Mouse (Mus musculus) neural tube, embryonic 12.5 days (tissue): ENCODE measurements around the gene Ddb2. TPM values are rescaled to one million over a fixed set of nuclear protein-coding genes. Genes with fewer than 3 reads are reported as not detected.

Source experiments
- ATAC-seq: fragments of 200-750 bp; cut with Nextera tagmentation; 2 replicates; pipeline ENCODE4 v1.8.0; 2017; ENCODE audit warnings: low read depth, mild to moderate bottlenecking, moderate TSS enrichment, moderate library complexity; ENCODE audit not compliant: low FRiP score
- H3K27ac ChIP-seq: fragments of 300-500 bp; sonication (generic); 2 replicates; pipeline ENCODE4 v1.5.1; 2016
- H3K27me3 ChIP-seq: fragments of 300-500 bp; sonication (generic); replicated peaks from 2 replicates; pipeline ENCODE4 v1.6.1; 2016; ENCODE audit warnings: mild to moderate bottlenecking
- H3K36me3 ChIP-seq: fragments of 300-500 bp; sonication (generic); 2 replicates; pipeline ENCODE4 v1.6.1; 2016; ENCODE audit warnings: mild to moderate bottlenecking
- H3K4me1 ChIP-seq: fragments of 300-500 bp; sonication (generic); 2 replicates; pipeline ENCODE4 v1.6.1; 2016
- H3K4me2 ChIP-seq: fragments of 300-500 bp; sonication (generic); replicated peaks from 2 replicates; pipeline ENCODE4 v1.6.1; 2016; ENCODE audit warnings: mild to moderate bottlenecking
- H3K4me3 ChIP-seq: fragments of 300-500 bp; sonication (generic); 2 replicates; pipeline ENCODE4 v1.5.1; 2016
- H3K9ac ChIP-seq: fragments of 300-500 bp; sonication (generic); 2 replicates; pipeline ENCODE4 v1.6.1; 2016; ENCODE audit warnings: mild to moderate bottlenecking
- H3K9me3 ChIP-seq: fragments of 300-500 bp; sonication (generic); 2 replicates; pipeline ENCODE4 v1.6.1; 2016; ENCODE audit warnings: mild to moderate bottlenecking
- WGBS: fragments of 180-500 bp; shearing (Covaris S2); methylation state at CpG from one replicate; pipeline ENCODE4 v1.1.7; 2016; 5-methylcytosine and 5-hydroxymethylcytosine counted together
- polyA plus RNA-seq: library from polyadenylated mRNA; unstranded; fragments of >200 nt; fragmentation: Nextera tagmentation; extraction: Ambion mirVana; gene quantifications from 2 replicates; pipeline ENCODE4 v1.2.1, GENCODE M21; 2016

Gene Ddb2
- polyA plus RNA-seq = 7.5 and 9.3 TPM in 2 replicates

DNA sequence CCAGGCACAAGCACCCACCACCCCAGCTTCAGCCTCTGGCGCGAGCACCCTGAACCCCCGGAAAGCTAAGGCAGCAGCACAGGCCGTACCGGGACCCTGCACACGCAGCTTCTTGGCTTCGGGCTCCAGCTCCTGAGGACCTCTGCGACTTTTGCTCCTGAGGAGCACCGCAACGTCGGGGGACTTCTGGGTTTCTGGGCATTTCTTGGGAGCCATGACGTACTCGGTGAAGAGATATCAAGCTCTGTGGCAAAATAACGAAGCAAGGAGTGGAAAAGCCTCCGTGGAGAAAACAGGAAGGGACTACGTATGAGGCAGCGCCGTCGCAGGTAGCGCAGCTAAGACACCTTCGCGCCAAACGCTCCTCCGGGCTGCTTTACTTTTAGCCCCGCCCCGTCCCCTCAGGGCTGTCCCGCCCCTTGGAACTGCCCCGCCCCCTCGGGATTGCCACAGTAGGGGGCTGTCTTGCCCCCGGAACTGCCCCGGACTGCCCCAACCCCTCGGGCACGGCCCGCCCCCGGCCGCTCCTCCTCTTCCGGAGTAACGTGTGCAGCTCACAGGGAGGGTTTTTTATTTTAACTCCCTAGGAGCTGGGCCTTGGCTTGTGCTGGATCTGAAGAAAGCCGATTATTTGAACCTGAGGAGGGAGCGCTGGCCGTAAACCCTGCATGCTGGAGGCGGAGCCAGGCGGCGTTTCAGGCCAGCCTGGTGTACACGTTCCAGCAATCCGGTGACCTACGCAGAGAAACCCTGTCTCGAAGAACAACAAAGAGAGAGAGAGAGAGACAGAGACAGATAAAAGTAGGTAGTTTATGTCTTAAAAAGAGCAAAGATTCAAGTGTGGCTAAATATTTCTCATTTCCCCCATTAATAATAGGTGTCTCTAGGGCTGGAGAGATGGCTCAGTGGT is at the start of gene Ddb2:
TSS of gene Ddb2 (minus strand) at position 382 of the 910 bp plus-strand sequence.
- peaks cover 6% of the 10 kb centered on the region; the same call in 1 of the 2 replicates for H3K36me3 ChIP-seq
- peak; percentile 97 for ATAC-seq
- H3K27me3 ChIP-seq = no peaks in the 10 kb centered on the region
- peak within 1 kb of the TSS; percentile 33 for H3K9ac ChIP-seq
- WGBS = under 1% methylated on average over 48 of the region's 48 CpGs
- H3K4me1 ChIP-seq = no peaks in the 10 kb centered on the region
- peak within 1 kb of the TSS; percentile 72 for H3K27ac ChIP-seq
- no peaks in the 10 kb centered on the region for H3K9me3 ChIP-seq
- H3K4me3 ChIP-seq = peak within 1 kb of the TSS; percentile 47
- H3K4me2 ChIP-seq = peak within 1 kb of the TSS; percentile 79

- Histone ChIP-seq H3K27me3 (no peaks in the 10 kb centered on the region), H3K9ac (no peak overlapping the region), H3K4me3 (no peak overlapping the region), H3K9me3 (no peaks in the 10 kb centered on the region), H3K4me2 (no peak overlapping the region), H3K36me3 (peaks cover 3% of the 10 kb centered on the region; the same call in 1 of the 2 replicates), H3K4me1 (no peaks in the 10 kb centered on the region), H3K27ac (no peak overlapping the region)
- WGBS = 15% methylated on average over 7 of the region's 7 CpGs
- peak; percentile 49; the same call in 1 of the 2 replicates for ATAC-seq
Measured at GRCm38 (mm10) chr2:91285885-91286505, 49.2 kb upstream of the Ddb2 start.

DNA sequence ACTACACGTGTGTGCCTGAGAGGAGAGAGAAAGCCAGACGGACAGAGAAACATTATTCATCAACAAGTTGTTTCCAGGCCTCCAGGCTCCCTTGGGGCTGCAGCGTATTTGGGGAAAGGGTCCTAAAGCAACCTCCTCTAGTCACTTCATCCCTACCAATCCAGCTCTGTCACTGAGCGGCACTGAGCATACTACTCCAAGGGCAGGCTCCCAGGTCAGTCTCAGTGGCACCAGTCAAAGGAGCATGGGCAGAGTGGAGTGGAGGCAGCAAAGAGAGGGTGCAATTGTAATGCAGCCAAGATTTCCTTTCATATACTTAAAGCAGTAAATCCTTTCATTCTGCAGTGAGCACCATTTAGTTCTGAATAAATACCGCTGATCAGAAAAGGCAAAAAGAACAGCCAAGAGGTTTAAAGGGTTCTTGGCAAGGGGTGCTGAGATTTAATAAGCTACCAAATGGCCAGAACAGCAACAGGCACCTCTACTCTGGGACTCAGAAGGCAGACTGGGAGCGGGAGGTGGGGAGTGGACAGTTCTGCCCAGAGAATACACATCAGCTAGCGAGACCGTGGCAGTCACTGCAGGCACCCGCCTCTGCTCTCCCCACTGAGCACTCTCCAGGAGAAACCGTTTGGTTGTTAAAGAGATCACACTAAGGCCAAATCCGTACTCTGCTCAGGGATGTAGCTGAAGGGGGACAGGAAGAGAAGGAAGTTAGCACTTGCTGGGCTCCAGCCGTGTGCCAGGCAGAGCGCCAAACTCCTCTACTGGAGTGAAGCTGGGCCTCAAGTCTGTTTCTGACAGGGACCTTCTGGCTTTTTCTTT is 47.8 kb upstream of the Ddb2 start:
- Histone ChIP-seq H3K36me3 (peaks cover 3% of the 10 kb centered on the region; the same call in 1 of the 2 replicates), H3K27me3 (no peaks in the 10 kb centered on the region), H3K9ac (peak overlapping the region; percentile 21; the same call in 1 of the 2 replicates), H3K9me3 (no peaks in the 10 kb centered on the region), H3K4me2 (no peak overlapping the region), H3K4me3 (no peak overlapping the region), H3K27ac (no peak overlapping the region), H3K4me1 (no peaks in the 10 kb centered on the region)
- 67% methylated on average over 13 of the region's 13 CpGs for WGBS
- ATAC-seq = no peak

DNA sequence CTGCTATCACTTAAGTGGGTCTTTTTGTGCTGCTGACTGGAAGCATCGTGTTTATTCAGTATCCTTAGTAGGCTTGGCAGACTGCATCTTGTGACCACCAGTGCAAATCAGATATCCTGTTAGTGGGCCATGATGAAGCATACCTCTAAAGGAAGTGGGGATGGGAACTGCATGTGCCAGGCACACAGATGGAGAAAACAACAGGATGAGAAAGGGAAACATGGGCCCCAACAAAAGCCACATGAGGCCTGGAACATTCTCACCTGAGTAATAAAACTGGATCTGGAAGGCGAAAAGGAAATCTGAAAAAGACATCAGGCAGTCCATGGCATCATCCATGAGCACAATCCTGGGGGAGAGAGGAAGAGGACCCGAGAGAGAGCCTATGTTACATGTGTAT is 47.2 kb upstream of the Ddb2 start:
- WGBS = 77% methylated on average over 3 of the region's 3 CpGs
- Histone ChIP-seq H3K9me3 (no peaks in the 10 kb centered on the region), H3K4me3 (no peak overlapping the region), H3K4me1 (no peaks in the 10 kb centered on the region), H3K4me2 (no peak overlapping the region), H3K27ac (no peak overlapping the region), H3K36me3 (peaks cover 3% of the 10 kb centered on the region; the same call in 1 of the 2 replicates), H3K9ac (no peak overlapping the region), H3K27me3 (no peaks in the 10 kb centered on the region)
- no peak for ATAC-seq

DNA sequence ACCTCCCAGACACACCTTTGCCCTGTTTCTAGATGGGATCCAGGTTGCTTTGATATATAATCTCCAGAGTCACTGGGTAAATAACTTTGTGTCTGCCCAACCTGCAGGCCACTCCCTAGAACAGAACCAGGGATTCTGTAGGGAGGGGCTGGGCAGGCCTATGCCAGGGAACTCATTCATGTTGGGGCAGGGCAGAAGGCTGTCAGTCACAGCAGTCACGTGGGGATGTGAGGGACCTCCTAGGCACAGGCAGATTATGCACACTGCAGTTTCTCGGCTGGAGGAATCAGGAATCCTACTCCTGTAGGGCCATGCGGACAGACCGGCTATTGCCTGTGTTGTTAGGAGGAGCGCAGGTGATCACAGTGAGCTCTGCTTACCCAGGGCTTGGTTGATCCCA is 44.6 kb upstream of the Ddb2 start:
- no peaks in the 10 kb centered on the region for H3K4me1 ChIP-seq
- no peak overlapping the region for H3K27ac ChIP-seq
- no peak overlapping the region for H3K4me2 ChIP-seq
- peaks cover 26% of the 10 kb centered on the region for H3K36me3 ChIP-seq
- 59% methylated on average over 5 of the region's 5 CpGs for WGBS
- no peak overlapping the region for H3K4me3 ChIP-seq
- no peaks in the 10 kb centered on the region for H3K9me3 ChIP-seq
- H3K27me3 ChIP-seq = no peaks in the 10 kb centered on the region
- no peak for ATAC-seq
- no peak overlapping the region for H3K9ac ChIP-seq

- peak; percentile 26; the same call in 1 of the 2 replicates for ATAC-seq
- Histone ChIP-seq H3K9ac (no peak overlapping the region), H3K36me3 (peaks cover 45% of the 10 kb centered on the region), H3K9me3 (no peaks in the 10 kb centered on the region), H3K27me3 (no peaks in the 10 kb centered on the region), H3K4me3 (no peak overlapping the region), H3K27ac (no peak overlapping the region), H3K4me1 (no peaks in the 10 kb centered on the region), H3K4me2 (no peak overlapping the region)
- 70% methylated on average over 2 of the region's 2 CpGs for WGBS
Measured at GRCm38 (mm10) chr2:91279372-91279755, 42.6 kb upstream of the Ddb2 start.

- 37% methylated on average over 10 of the region's 10 CpGs for WGBS
- Histone ChIP-seq H3K27me3 (no peaks in the 10 kb centered on the region), H3K9ac (no peak overlapping the region), H3K4me3 (no peak overlapping the region), H3K4me1 (no peaks in the 10 kb centered on the region), H3K9me3 (no peaks in the 10 kb centered on the region), H3K36me3 (peaks cover 50% of the 10 kb centered on the region), H3K27ac (no peak overlapping the region), H3K4me2 (no peak overlapping the region)
- ATAC-seq = peak; percentile 78
Measured at GRCm38 (mm10) chr2:91278749-91279371, 42.1 kb upstream of the Ddb2 start.

GRCm38 (mm10) chr2:91269687-91270133 is 32.9 kb upstream of the Ddb2 start:
- Histone ChIP-seq H3K4me2 (no peak overlapping the region), H3K27me3 (no peaks in the 10 kb centered on the region), H3K27ac (no peak overlapping the region), H3K4me1 (peaks cover 11% of the 10 kb centered on the region), H3K4me3 (no peak overlapping the region), H3K9ac (no peak overlapping the region), H3K9me3 (no peaks in the 10 kb centered on the region), H3K36me3 (peaks cover 74% of the 10 kb centered on the region)
- 95% methylated on average over 8 of the region's 8 CpGs for WGBS
- no peak for ATAC-seq

DNA sequence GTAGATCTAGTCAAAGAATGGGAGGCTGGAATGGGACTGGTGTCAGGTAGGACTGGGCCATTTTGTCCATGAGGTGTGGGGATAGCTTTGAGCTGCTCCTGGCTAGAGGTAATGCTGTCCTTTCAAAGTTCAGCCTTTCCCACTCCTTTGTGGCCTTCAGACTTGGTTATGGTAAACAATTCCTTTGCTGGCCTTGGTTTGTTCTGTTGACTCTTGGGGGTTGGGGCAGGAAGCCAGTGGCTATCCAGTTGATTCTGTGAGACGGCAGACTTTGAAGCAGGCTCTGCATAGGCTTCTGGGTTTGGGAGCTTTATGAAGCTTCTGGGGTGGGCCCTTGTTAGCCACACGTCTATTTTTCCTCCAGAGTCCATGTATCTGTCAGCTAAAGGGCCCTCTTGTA is 31.9 kb upstream of the Ddb2 start:
- H3K4me3 ChIP-seq = no peak overlapping the region
- H3K4me2 ChIP-seq = no peak overlapping the region
- ATAC-seq = no peak
- H3K4me1 ChIP-seq = peaks cover 20% of the 10 kb centered on the region
- 90% methylated on average over 2 of the region's 2 CpGs for WGBS
- no peaks in the 10 kb centered on the region for H3K9me3 ChIP-seq
- no peak overlapping the region for H3K9ac ChIP-seq
- H3K27me3 ChIP-seq = no peaks in the 10 kb centered on the region
- H3K36me3 ChIP-seq = peaks cover 64% of the 10 kb centered on the region
- no peak overlapping the region for H3K27ac ChIP-seq

- no peak for ATAC-seq
- Histone ChIP-seq H3K36me3 (peaks cover 58% of the 10 kb centered on the region), H3K9ac (no peak overlapping the region), H3K9me3 (no peaks in the 10 kb centered on the region), H3K27me3 (no peaks in the 10 kb centered on the region), H3K27ac (no peak overlapping the region), H3K4me3 (no peak overlapping the region), H3K4me1 (peaks cover 20% of the 10 kb centered on the region), H3K4me2 (no peak overlapping the region)
- WGBS = 96% methylated on average over 3 of the region's 3 CpGs
Measured at GRCm38 (mm10) chr2:91268042-91268441, 31.3 kb upstream of the Ddb2 start.
